Mouse (Mus musculus): ENCODE measurements around the gene 6030458C11Rik. TPM values are rescaled to one million over a fixed set of nuclear protein-coding genes. Genes with fewer than 3 reads are reported as not detected.
"Not testable (repeated sequence)": the region's sequence is repeated elsewhere in the genome, so short reads cannot be mapped to it uniquely, and the experiment has no call there.

6030458C11Rik gene
- total RNA-seq, 2 experiments from 2014 or later: 26.4 to 26.9 TPM

DNA sequence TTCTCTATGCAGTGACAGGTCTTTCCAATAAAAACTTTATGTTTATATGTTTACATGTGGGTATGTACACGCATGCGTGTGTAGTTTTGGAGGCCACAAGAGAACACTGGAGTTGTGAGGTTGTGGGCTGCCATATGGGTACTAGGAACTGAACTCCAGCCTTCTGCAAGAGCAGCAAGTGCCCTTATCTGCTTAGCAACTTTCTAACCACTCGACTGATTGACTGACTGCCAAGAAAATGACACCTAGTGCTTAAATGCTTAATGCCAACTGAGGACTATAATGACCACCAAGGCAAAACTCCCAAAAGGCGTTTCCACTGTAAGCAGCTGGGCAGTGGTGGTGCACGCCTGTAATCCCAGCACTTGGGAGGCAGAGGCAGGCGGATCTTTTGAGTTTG is 15.1 kb downstream of the 6030458C11Rik start:
- no peak for DNase-seq (ENCODE audit: extremely low spot score in 1 of 2, low spot score in 2 of 2)
- H3K27ac ChIP-seq: no peak overlapping the region
- intact Hi-C loops (cut with DNase I): no loop called here
- no peak overlapping the region for H3K4me3 ChIP-seq
- no peak for TF ChIP-seq CTCF (IDR thresholded peaks at IDR 0.05)

DNA sequence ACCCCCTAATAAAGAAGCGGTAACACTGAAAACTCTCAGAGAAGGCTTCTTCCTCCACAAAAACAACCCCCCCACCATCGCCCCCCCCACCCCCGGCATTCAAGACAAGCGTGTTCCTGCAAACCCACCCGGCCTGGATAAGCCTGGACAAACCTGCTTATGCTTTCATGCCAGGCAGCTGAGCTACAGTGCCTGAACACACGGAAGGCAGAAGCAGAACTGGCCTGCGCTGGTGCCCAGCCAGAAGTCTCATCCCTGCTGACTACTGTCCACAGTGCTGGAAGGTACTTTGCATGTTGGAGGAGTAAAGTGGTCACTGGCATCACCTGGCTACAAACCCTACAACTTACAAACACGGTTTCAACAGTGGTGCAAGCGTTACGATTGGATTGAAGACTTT is 17.4 kb downstream of the 6030458C11Rik start:
- Histone ChIP-seq H3K27ac (no peak overlapping the region), H3K4me3 (no peak overlapping the region)
- DNase-seq (ENCODE audit: extremely low spot score in 1 of 2, low spot score in 2 of 2): no peak
- intact Hi-C loops (cut with DNase I): no loop called here
- no peak for TF ChIP-seq CTCF (IDR thresholded peaks at IDR 0.05)

GRCm38 (mm10) chr15:12805071-12805470 is 19.4 kb downstream of the 6030458C11Rik start:
- no peak for DNase-seq (ENCODE audit: extremely low spot score in 1 of 2, low spot score in 2 of 2)
- no peak for TF ChIP-seq CTCF (IDR thresholded peaks at IDR 0.05)
- intact Hi-C loops (cut with DNase I): no loop called here
- Histone ChIP-seq H3K27ac (no peak overlapping the region), H3K4me3 (no peak overlapping the region)

GRCm38 (mm10) chr15:12801142-12801506 is 23.3 kb downstream of the 6030458C11Rik start:
- intact Hi-C loops (cut with DNase I); H3K27ac ChIP-seq; H3K4me3 ChIP-seq; DNase-seq (ENCODE audit: extremely low spot score in 1 of 2, low spot score in 2 of 2): not testable (repeated sequence)

- no peak for DNase-seq (ENCODE audit: extremely low spot score in 1 of 2, low spot score in 2 of 2)
- TF ChIP-seq CTCF (IDR thresholded peaks at IDR 0.05): no peak
- intact Hi-C loops (cut with DNase I): no loop called here
Measured at GRCm38 (mm10) chr15:12800405-12801141, 23.9 kb downstream of the 6030458C11Rik start.

DNA sequence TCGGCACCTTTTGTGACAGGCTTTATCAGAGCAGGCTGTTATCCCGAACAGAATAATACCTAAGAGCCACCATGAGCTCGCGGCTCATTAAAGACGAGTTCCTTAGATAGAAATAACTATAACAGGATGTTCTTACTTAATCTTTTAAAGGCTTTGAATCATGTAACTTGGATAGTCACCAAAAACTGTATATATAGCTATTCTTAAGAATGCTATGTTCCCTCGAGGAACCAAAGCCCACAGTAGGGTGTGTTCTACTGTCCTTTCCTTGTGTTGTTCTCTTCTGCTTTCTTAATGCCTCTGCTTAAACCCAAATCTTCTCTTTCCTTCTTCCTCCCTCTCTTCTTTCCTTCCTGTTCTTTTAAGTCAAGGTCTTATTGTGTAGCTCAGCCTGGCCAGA is 26.4 kb downstream of the 6030458C11Rik start:
- no peak for DNase-seq (ENCODE audit: extremely low spot score in 1 of 2, low spot score in 2 of 2)
- TF ChIP-seq CTCF (IDR thresholded peaks at IDR 0.05): no peak
- intact Hi-C loops (cut with DNase I): loop anchor here (5.0 to 10.0 kb wide), 2 partner anchors 526 to 583 kb away; no protein-coding TSS in a partner anchor
- H3K4me3 ChIP-seq: no peak overlapping the region
- peak overlapping the region; percentile 47 for H3K27ac ChIP-seq

More at GRCm38 (mm10) chr15:12800405-12801141, 23.9 kb downstream of the 6030458C11Rik start:
- Histone ChIP-seq H3K4me3 (no peak overlapping the region), H3K27ac (no peak overlapping the region)

- peak overlapping the region; percentile 58 for H3K27ac ChIP-seq
- DNase-seq (ENCODE audit: extremely low spot score in 1 of 2, low spot score in 2 of 2): peak in 1 of 2 experiments; percentile 25
- intact Hi-C loops (cut with DNase I): loop anchor here (1.0 to 10.0 kb wide), 5 partner anchors 55 to 581 kb away; no protein-coding TSS in a partner anchor
- no peak for TF ChIP-seq CTCF (IDR thresholded peaks at IDR 0.05)
- no peak overlapping the region for H3K4me3 ChIP-seq
Measured at GRCm38 (mm10) chr15:12795909-12796470, 28.5 kb downstream of the 6030458C11Rik start.

- Histone ChIP-seq H3K27ac (peak overlapping the region; percentile 58), H3K4me3 (no peak overlapping the region)
- intact Hi-C loops (cut with DNase I): loop anchor here (1.0 to 10.0 kb wide), 5 partner anchors 55 to 581 kb away; no protein-coding TSS in a partner anchor
- TF ChIP-seq CTCF (IDR thresholded peaks at IDR 0.05): peak; percentile 60
- DNase-seq (ENCODE audit: extremely low spot score in 1 of 2, low spot score in 2 of 2): peak; percentile 48 to 64
Measured at GRCm38 (mm10) chr15:12795457-12795894, 29.0 kb downstream of the 6030458C11Rik start.

GRCm38 (mm10) chr15:12794311-12794710 is 30.1 kb downstream of the 6030458C11Rik start:
- Histone ChIP-seq H3K27ac (0 out of 2 replicates have a peak overlapping the region, but pooled peaks have one; percentile 18), H3K4me3 (no peak overlapping the region)
- intact Hi-C loops (cut with DNase I): loop anchor here (2.0 to 10.0 kb wide), 4 partner anchors 54 to 580 kb away; no protein-coding TSS in a partner anchor
- DNase-seq (ENCODE audit: extremely low spot score in 1 of 2, low spot score in 2 of 2): no peak
- no peak for TF ChIP-seq CTCF (IDR thresholded peaks at IDR 0.05)

GRCm38 (mm10) chr15:12789406-12789867 is 35.0 kb downstream of the 6030458C11Rik start:
- intact Hi-C loops (cut with DNase I): no loop called here
- Histone ChIP-seq H3K27ac (peak overlapping the region; percentile 36; the same call in 1 of the 2 replicates), H3K4me3 (0 out of 2 replicates have a peak overlapping the region, but pooled peaks have one; percentile 7)
- DNase-seq (ENCODE audit: extremely low spot score in 1 of 2, low spot score in 2 of 2): no peak
- TF ChIP-seq CTCF (IDR thresholded peaks at IDR 0.05): no peak

- intact Hi-C loops (cut with DNase I): no loop called here
- peak; percentile 11 for TF ChIP-seq CTCF (IDR thresholded peaks at IDR 0.05)
- Histone ChIP-seq H3K27ac (no peak overlapping the region), H3K4me3 (no peak overlapping the region)
- no peak for DNase-seq (ENCODE audit: extremely low spot score in 1 of 2, low spot score in 2 of 2)
Measured at GRCm38 (mm10) chr15:12788536-12788935, 35.9 kb downstream of the 6030458C11Rik start.

GRCm38 (mm10) chr15:12781729-12782326 is 42.6 kb downstream of the 6030458C11Rik start:
- TF ChIP-seq CTCF (IDR thresholded peaks at IDR 0.05): no peak
- no peak for DNase-seq (ENCODE audit: extremely low spot score in 1 of 2, low spot score in 2 of 2)
- Histone ChIP-seq H3K4me3 (no peak overlapping the region), H3K27ac (no peak overlapping the region)
- intact Hi-C loops (cut with DNase I): no loop called here
